Mouse (Mus musculus): Measurements from ENCODE around the gene Agk.

The Agk gene

GRCm38 (mm10) chr6:40441755-40442154 is 116.8 kb downstream of the Agk start:
- no peak for DNase-seq (ENCODE audit: low spot score in 2 of 2)

- no peak for DNase-seq (ENCODE audit: low spot score in 2 of 2)
Observed at GRCm38 (mm10) chr6:40443281-40443928, 118.4 kb downstream of the Agk start.
